Mouse (Mus musculus): Measurements from ENCODE around the gene Clba1. TPM values are rescaled to one million over a fixed set of nuclear protein-coding genes. Genes with fewer than 3 reads are reported as not detected.
A peak's percentile ranks its signal among the peaks of the same experiment; 100 is the strongest.

The Clba1 gene
- total RNA-seq, 1 experiment from 2014 or later, result 10.0 TPM

GRCm38 (mm10) chr12:112850344-112850743 is 41.6 kb downstream of the Clba1 start:
- DNase-seq, result no peak

DNA sequence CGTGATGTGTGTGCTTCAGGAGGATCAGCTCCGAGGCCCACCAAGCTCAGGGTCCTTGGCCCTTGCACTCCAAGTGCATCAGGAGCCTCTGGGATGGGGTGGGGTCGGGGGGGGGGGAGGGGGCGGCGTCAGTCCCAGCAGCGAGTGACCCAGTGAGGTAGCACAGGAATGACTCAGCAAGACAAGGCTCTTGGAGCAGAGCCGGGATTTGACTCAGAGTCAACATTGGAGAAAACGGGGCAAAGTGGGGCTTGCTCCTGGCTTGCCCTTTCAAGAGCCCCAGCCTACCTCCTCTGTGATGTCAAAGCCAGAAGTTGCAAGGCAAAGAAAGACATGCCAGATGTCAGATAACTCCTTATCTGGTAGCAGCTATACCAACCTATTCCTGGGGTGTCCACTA is 42.4 kb downstream of the Clba1 start:
- peak; percentile 54 for DNase-seq

DNA sequence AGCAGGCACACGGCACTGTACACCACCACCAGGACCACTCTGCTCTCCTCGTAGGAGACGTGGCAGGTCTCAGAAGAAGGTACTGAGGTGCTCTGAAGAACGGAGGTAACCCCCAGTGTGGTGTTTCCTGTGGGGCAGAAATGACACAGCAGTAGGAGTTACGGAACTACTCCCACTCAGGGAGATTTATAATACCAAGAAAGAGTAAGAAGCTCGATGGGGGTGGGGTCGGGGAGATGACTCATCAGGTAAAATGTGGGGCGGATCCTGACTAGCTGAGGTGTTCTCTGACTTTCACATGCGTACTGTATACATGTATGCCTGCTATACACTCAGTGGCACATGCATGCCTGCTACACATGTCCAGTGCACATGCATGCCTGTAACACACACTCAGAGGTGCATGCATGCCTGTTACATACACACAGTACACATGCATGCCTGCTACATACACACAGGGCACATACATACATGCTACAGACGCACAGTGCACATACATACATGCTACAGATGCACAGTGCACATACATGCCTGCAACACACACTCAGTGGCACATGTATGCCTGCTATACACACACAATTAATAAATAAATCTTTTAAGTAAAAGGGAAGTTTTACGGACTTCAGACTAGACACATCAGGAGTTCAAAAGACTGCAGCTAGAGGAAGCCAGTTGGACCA is 44.5 kb downstream of the Clba1 start:
- DNase-seq, result no peak

- DNase-seq, result no peak
Observed at GRCm38 (mm10) chr12:112854610-112855333, 46.0 kb downstream of the Clba1 start.

DNA sequence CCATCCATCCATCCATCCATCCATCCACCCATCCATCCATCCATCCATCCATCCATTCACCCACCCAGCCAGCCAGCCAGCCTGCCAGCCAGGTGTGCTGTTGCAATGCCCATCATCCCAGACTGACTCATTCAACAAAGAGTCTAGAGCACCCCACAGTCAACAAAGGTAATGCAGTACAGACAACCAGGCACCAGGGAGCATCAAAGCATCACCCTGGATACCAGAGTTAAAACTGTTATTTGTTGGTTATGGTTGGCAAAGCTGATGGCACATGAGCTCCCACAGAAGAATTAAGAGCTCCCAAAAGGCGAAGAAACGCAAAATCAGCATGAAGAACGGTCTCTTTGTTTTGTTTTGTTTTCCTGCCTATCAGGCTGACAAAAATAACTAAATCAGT is 47.6 kb downstream of the Clba1 start:
- no peak for DNase-seq

DNA sequence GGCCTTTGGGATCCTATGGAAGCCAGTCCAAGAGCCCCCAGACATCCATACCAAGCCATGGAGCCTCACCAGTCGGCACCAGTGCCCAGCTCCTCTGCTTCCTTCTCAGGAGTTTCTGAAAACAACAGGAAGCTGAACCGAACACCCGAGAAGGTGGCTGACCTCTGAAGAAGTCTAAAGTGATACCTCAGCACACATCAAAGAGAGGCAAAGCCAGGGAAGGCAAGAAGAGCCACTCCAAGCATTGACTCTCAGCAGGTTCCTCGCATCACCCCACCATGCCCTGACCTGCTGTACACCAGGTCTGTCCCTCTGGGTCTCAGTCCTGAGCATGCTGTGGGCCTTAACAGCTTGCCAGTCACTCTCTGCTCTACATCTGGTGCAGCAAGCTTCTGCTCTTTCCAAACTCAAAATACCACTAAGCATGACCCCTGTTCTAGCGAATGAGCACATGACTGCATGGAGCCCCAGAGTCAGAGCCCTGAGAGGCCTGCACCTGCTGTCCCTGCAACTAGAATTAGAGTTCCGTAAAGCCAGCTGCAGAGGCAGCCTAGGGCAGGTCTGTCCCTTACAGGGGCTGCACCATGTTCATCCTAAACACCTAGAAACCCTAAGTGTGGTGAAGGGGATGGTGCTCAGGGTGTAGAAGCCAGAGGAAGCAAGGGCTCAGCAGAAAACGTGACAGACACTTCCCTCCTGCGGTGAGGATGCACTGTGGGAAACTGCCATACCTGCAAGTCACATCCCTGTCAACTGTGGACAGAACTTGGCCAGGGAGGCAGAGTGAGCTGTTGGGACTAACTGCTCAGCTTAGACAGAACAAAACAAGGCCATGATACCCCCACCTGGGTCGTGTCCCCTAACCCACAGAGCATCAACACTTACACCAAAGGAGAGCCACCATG is 48.5 kb downstream of the Clba1 start:
- no peak for DNase-seq

DNA sequence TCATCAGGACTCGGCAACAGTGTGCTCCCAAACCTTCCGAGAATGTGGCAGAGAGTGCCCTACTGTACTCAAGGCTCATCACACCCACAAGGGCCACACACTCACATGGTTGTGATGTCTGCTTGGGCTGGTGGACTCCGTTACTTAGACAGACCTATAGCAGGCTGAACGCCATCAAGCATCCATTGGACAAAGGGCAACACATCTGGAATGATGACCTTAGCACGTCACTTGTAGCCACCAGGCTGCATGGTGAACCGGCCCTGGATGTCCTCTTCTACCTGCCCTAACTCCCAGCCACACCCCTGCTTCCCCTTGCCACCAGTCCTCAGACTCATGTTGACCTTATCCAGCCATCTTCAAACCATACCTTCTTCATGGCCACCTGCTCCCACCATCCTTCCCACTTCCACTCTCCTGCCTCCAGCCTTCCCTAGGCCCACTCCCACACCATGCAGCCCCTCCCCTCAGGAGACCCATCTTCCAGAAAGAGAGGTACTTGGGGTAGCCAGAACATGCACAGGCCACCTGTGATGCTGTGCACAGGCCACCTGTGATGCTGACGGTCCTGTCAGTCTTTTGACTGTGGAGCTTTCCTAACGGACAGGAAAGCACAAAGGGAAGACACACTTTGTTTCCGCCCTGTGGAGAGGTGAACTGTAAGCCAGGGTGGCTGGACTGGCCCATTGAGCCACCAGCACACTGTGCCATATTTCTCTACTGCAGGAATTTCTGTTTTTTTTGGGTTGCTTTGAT is 50.0 kb downstream of the Clba1 start:
- DNase-seq, result no peak

GRCm38 (mm10) chr12:112859930-112860329 is 51.2 kb downstream of the Clba1 start:
- no peak for DNase-seq

- DNase-seq, result no peak
Observed at GRCm38 (mm10) chr12:112860765-112861164, 52.0 kb downstream of the Clba1 start.

DNA sequence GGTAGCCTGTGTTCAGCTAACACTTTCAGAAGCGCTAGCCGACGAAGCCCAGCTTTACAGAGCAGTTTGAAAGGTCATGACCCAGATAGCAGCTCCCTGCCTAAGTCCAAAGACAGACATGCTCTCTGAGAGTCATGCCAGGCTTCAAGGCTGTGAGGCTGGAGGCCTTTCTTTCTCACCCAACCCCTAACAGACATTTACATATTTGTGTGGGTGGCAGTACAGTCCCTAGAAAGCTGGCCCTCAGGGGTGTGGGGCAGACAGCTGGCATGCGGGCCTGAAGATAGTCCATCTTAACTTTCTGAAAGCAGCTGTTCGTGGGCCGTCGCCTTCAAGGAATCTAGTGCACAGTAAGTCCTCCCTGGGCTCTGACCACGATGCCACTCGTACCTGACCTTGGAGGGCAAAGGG is 53.2 kb downstream of the Clba1 start:
- DNase-seq, result no peak

DNA sequence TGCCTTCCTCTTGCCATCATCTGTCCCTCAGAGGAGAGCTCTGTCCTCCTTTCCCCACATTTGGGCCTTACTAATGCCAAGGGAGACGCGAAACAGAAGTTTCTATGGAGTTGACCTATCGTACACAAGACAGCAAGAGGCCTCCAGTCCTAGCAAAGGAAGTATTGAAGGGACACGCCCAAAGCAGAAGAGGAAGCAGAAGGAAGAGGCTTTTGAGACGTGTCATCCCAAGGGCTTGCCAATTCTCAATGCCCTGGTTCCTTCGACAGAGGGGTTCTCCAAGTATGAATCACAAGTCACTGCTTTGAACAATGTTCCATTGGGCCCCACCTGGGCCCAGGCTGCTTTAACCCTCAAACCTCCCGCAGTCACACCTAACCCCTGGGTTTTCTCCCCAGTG is 56.1 kb downstream of the Clba1 start:
- DNase-seq, result no peak

Other genes with a start within 250 kb of the Clba1 start
- gene Inf2, start 220.2 kb upstream of the Clba1 start, total RNA-seq (2021), result 32.6 and 34.1 TPM in 2 replicates
- gene Adssl1, start 188.9 kb upstream of the Clba1 start, total RNA-seq (2021), result 17.8 and 21.0 TPM in 2 replicates
- 34.8 and 46.0 TPM in 2 replicates for gene Siva1, start 164.3 kb upstream of the Clba1 start, total RNA-seq (2021)
- gene Akt1, start 134.1 kb upstream of the Clba1 start, total RNA-seq (2021), result 395 and 413 TPM in 2 replicates
- 7.9 and 12.8 TPM in 2 replicates for gene Zbtb42, start 130.1 kb upstream of the Clba1 start, total RNA-seq (2021)
- gene Cep170b, start 88.5 kb upstream of the Clba1 start, total RNA-seq (2021), result 42.4 and 58.1 TPM in 2 replicates
- gene Pld4, start 48.3 kb upstream of the Clba1 start, total RNA-seq (2021), result 6.4 and 6.8 TPM in 2 replicates
- 5.1 and 5.7 TPM in 2 replicates for gene Ahnak2, start 6.3 kb upstream of the Clba1 start, total RNA-seq (2021)
- 15.5 and 15.9 TPM in 2 replicates for gene Cdca4, start 20.5 kb downstream of the Clba1 start, total RNA-seq (2021)
- 0.12 TPM in 1 of 2 replicates, not detected in the other for gene Gpr132, start 59.3 kb downstream of the Clba1 start, total RNA-seq (2021)
- gene Jag2, start 120.8 kb downstream of the Clba1 start, total RNA-seq (2021), result 7.6 and 8.4 TPM in 2 replicates
- gene Nudt14, start 133.2 kb downstream of the Clba1 start, total RNA-seq (2021), result 26.6 and 40.7 TPM in 2 replicates
- 21.7 and 26.8 TPM in 2 replicates for gene Btbd6, start 167.5 kb downstream of the Clba1 start, total RNA-seq (2021)
- gene Brf1, start 191.8 kb downstream of the Clba1 start, total RNA-seq (2021), result 65.9 and 68.8 TPM in 2 replicates
- gene Pacs2, start 205.6 kb downstream of the Clba1 start, total RNA-seq (2021), result 45.6 and 55.5 TPM in 2 replicates

All from adrenal gland, postnatal 25 days (tissue).